Mouse (Mus musculus): Measurements from ENCODE around the gene Dpf3.

DNA sequence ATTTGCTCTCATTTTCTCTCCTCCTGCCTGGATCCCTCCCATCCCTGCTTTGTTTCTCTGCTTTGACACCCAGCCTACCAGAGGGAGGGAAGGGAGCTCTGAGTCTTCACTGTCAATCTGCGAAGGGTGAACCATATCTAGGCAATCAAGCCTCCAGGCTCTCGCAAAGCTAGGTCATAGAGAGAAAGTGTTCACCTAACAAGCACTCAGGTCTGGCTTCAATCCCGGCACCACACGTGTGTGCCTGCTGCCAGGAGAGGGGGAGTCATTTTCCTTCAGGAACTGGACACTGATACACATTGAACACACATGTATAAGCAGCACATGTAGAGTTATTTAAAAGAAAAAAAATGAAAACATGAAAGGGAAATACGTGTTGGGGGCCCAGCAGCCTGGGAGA, 254.6 kb downstream of the Dpf3 start:
- TF ChIP-seq POLR2A (IDR thresholded peaks at IDR 0.05; ENCODE audit: insufficient read length, low read depth) = no peak
- no peak for TF ChIP-seq SRF (IDR thresholded peaks at IDR 0.05; ENCODE audit: control insufficient read depth, insufficient read length, low read depth)
- no peak for TF ChIP-seq POLR2AphosphoS2 (IDR thresholded peaks at IDR 0.05; ENCODE audit: insufficient read length, low read depth)
- no peak for TF ChIP-seq REST (IDR thresholded peaks at IDR 0.05; ENCODE audit: insufficient read depth, insufficient read length)
